Mouse (Mus musculus) adrenal gland, adult (tissue): Measurements from ENCODE around the gene Rbm24.
A peak's percentile ranks its signal among the peaks of the same experiment; 100 is the strongest.

Source experiments
- DNase-seq, 2 experiments: peaks; one replicate each; pipeline ENCODE4 v3.0.0; 2022 to 2023; ENCODE audit warnings: low spot score in 1 of 2; ENCODE audit not compliant: inconsistent age in 2 of 2

Gene Rbm24

GRCm38 (mm10) chr13:46418141-46418601 is at the start of gene Rbm24:
TSS of gene Rbm24 (plus strand) at chr13:46418434.
- peak; percentile 56 to 87 for DNase-seq

GRCm38 (mm10) chr13:46372884-46373283 is 45.4 kb upstream of the Rbm24 start:
- no peak for DNase-seq

GRCm38 (mm10) chr13:46375371-46375770 is 42.9 kb upstream of the Rbm24 start:
- DNase-seq: no peak

DNA sequence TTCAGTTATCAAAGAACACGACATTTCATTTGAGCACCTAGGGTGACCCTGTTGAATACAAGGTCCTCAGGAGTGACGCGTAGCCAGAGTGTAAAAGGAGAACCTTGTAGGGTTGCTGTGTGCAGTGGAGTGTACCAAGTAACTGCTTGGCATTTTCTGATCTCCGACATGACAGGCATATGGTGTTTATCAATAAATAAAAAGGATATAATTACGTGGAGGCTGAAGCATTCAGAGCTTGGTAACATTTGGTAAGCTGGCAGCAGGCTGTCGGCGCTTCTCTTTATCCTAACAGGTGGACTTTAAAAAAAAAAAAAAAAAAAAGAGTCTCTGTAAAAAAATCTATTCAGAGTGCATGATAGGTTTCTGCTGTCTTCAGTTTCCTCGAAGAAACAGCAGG is 30.8 kb upstream of the Rbm24 start:
- no peak for DNase-seq

DNA sequence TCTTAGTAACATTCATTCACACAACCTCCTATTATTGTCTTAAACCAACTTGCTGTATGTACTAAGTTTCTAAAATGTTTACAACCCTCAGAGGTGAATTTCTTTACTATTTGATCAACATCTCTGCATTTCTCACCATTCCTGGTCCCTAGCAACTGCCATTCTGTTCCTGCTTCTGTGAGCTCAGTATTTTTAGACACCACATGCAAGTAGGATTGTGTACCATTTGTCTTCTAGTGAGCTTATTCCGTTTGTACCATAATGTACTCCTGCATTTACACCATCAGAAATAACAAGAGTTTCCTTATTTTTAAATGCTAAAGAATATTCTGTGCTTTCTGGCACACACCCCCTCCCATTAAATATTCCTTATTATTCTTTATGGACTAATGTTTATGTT is 26.6 kb upstream of the Rbm24 start:
- no peak for DNase-seq

- no peak for DNase-seq
These were observed 25.3 kb upstream of the Rbm24 start for GRCm38 (mm10) chr13:46392893-46393292.

GRCm38 (mm10) chr13:46393936-46394335 is 24.3 kb upstream of the Rbm24 start:
- no peak for DNase-seq

GRCm38 (mm10) chr13:46397235-46397634 is 21.0 kb upstream of the Rbm24 start:
- DNase-seq: no peak

DNA sequence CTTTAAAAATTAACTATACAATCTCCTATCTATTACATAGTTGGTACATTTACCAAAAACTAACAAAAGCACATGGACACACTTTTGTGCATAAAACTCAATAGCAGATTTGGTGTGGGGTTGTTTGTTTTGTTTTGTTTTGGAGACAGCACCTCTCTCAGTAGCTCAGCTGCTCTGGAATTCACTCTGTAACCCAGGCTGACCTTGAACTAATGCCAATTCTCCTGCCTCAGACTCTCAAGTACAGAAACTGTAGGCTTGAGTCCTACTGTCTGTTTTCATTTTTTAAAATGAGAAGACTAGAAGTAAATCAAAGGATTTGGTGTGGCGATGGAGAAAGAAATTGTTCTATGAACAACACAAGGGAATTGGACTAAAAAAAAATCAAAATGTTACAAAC is 11.1 kb upstream of the Rbm24 start:
- DNase-seq: peak; percentile 23 to 79

GRCm38 (mm10) chr13:46412247-46412646 is 6.0 kb upstream of the Rbm24 start:
- no peak for DNase-seq

- DNase-seq: peak; percentile 62 to 75
These were observed 4.6 kb upstream of the Rbm24 start for GRCm38 (mm10) chr13:46413588-46413987.

GRCm38 (mm10) chr13:46414050-46414449 is 4.2 kb upstream of the Rbm24 start:
- peak in 1 of 2 experiments; percentile 43 for DNase-seq

GRCm38 (mm10) chr13:46416021-46416420 is 2.2 kb upstream of the Rbm24 start:
- no peak for DNase-seq

DNA sequence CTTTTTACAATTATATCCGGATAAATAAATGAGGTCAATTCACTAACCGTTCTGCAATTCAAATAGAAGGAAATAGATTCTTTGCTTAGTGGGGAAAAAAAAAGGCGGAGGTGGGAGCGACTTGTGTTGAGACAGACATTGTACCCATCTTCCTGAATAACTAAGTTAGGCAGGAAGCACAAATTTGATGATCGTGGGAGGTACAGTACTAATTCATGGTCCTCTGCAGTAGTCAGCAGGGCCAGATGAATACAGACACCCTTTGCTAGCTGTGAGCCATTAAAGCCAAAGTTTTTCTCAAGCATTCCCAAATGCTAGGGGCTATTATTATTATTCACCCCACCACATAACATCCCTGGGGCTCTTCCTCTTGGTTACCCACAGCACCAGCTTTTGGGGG is 640 bp upstream of the Rbm24 start:
- no peak for DNase-seq

DNA sequence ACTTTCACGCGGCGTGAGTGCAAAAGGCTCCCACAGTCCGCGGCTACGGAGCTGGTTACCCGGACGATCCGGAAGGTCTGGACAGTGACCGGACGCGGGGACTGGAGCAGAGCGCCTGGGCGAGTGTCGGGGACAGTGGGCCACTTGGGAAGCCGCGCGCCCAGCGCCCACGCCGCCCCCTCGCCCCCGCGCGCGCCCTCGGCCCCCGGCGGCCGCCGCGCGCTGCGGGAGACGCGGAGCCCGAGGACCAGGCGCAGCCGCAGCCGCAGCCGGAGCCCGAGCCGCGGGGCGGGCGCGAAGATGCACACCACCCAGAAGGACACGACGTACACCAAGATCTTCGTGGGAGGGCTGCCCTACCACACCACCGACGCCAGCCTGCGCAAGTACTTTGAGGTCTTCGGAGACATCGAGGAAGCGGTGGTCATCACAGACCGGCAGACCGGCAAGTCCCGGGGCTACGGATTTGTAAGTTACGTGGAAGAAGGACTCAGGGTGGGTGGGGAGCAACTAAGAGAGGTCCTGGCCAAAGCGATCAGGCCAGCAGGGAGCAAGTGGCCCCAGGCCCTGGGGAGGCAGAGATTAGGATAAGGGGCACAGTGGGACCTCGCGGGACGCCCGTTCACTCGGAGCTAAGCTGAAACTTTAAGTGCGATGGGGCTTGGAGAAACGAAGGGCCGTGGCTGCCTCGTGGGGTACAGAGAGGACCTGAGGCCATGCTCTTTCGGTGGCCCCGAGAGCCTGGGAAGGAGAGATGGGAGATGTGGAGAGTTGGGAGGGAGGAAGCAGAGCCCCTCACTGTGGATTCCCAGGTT is 704 bp downstream of the Rbm24 start:
- peak; percentile 31 to 82 for DNase-seq

DNA sequence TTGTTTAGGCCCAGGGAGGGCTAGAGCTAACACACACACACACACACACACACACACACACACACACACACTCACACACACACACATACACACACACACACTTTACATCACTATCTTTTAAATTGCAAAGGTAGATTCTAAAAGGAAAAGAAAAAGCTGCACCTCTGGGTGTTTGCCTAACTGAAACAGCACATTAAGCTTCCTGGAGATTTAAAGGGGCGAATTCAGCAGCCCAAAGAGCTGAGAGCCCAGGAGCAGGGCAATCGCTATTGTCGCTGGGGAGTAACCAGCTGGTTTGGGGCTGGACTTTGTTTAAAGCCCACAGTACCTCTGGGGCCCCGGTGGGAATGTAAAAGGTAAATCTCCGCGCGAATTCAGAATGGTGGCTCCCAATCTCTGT is 1.4 kb downstream of the Rbm24 start:
- peak in 1 of 2 experiments; percentile 53 for DNase-seq

- DNase-seq: no peak
These were observed 1.9 kb downstream of the Rbm24 start for GRCm38 (mm10) chr13:46420095-46420494.

GRCm38 (mm10) chr13:46423805-46424204 is 5.6 kb downstream of the Rbm24 start:
- DNase-seq: no peak

- no peak for DNase-seq
These were observed 6.1 kb downstream of the Rbm24 start for GRCm38 (mm10) chr13:46424376-46424775.

GRCm38 (mm10) chr13:46426651-46427269 is 8.5 kb downstream of the Rbm24 start:
- DNase-seq: no peak

- no peak for DNase-seq
These were observed 10.7 kb downstream of the Rbm24 start for GRCm38 (mm10) chr13:46428964-46429363.

- DNase-seq: no peak
These were observed 11.6 kb downstream of the Rbm24 start for GRCm38 (mm10) chr13:46429866-46430265.
